Mouse (Mus musculus) stomach, embryonic 14.5 days (tissue): ENCODE measurements around the gene Fam19a2. TPM values are rescaled to one million over a fixed set of nuclear protein-coding genes. Genes with fewer than 3 reads are reported as not detected.

ENCODE experiments used
- ATAC-seq: fragments of 200-750 bp; cut with Nextera tagmentation; 2 replicates; pipeline ENCODE4 v1.8.0; 2017; ENCODE audit warnings: low read depth, moderate TSS enrichment; ENCODE audit not compliant: insufficient number of reproducible peaks, insufficient read depth, low FRiP score
- H3K27ac ChIP-seq: fragments of 300-500 bp; sonication (generic); 2 replicates; pipeline ENCODE4 v1.5.1; 2014; ENCODE audit warnings: mild to moderate bottlenecking, low read length, moderate library complexity, mixed read lengths
- H3K27me3 ChIP-seq: fragments of 300-500 bp; sonication (generic); 2 replicates; pipeline ENCODE4 v1.6.1; 2014; ENCODE audit warnings: low read length, control low read depth, mixed read lengths; ENCODE audit not compliant: control insufficient read depth, insufficient read depth
- H3K36me3 ChIP-seq: fragments of 300-500 bp; sonication (generic); 2 replicates; pipeline ENCODE4 v1.6.1; 2014; ENCODE audit warnings: mild to moderate bottlenecking, control low read depth, low read length, moderate library complexity, mixed read lengths; ENCODE audit not compliant: control insufficient read depth, insufficient read depth
- H3K4me1 ChIP-seq: fragments of 300-500 bp; sonication (generic); 2 replicates; pipeline ENCODE4 v1.6.1; 2014; ENCODE audit warnings: low read length, control low read depth, mixed read lengths; ENCODE audit not compliant: control insufficient read depth, insufficient read depth
- H3K4me2 ChIP-seq: fragments of 300-500 bp; sonication (generic); replicated peaks from 2 replicates; pipeline ENCODE4 v1.6.1; 2014; ENCODE audit warnings: low read depth, low read length, control low read depth
- H3K4me3 ChIP-seq: fragments of 300-500 bp; sonication (generic); 2 replicates; pipeline ENCODE4 v1.5.1; 2014; ENCODE audit warnings: low read depth, low read length, control low read depth
- H3K9ac ChIP-seq: fragments of 300-500 bp; sonication (generic); replicated peaks from 2 replicates; pipeline ENCODE4 v1.6.1; 2014; ENCODE audit warnings: low read depth, mild to moderate bottlenecking, control low read depth, low read length, moderate library complexity, mixed read lengths
- H3K9me3 ChIP-seq: fragments of 300-500 bp; sonication (generic); 2 replicates; pipeline ENCODE4 v1.6.1; 2016; ENCODE audit warnings: low read depth, low read length, control low read depth; ENCODE audit not compliant: control insufficient read depth
- WGBS: fragments of 180-500 bp; shearing (Covaris S2); extraction: QIAGEN DNeasy Blood & Tissue Kit; methylation state at CpG from one replicate; pipeline ENCODE4 v1.1.7; 2014; 5-methylcytosine and 5-hydroxymethylcytosine counted together
- polyA plus RNA-seq: library from polyadenylated mRNA; unstranded; fragments of >200 nt; fragmentation: Nextera tagmentation; extraction: Ambion mirVana; gene quantifications from 2 replicates; pipeline ENCODE4 v1.2.1, GENCODE M21; 2014

The Fam19a2 gene
- polyA plus RNA-seq, 1 experiment from 2014 or later = 7.1 TPM

DNA sequence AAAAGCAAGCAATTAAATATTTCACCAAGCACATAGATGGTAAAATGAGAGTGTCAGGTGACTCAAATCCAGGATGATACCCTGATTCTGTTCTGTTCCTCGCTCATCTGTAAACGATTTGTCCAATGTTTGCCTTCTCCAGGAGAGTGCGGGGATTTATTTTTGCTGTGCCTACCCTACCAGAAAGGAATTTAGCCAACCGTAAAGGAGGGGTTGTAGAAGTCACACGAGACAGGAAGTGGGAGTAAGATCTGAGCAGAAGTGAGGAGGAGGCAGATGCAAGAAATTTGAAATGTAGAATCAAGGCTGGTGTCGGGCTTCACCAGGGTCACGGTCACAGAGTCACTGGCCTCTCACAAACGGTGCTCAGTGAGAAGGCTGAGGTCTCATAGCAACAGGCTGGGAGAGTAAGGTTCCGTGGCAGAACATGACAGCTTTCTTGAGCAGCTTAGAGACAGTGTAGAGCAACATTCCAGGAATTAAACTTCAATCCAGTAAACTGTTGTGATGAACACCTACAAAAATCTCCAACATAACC, 419.0 kb downstream of the Fam19a2 start:
- no peaks in the 10 kb centered on the region for H3K36me3 ChIP-seq
- no peak overlapping the region for H3K4me3 ChIP-seq
- H3K27me3 ChIP-seq = no peaks in the 10 kb centered on the region
- H3K27ac ChIP-seq = no peak overlapping the region
- H3K9ac ChIP-seq = no peak overlapping the region
- H3K4me2 ChIP-seq = no peak overlapping the region
- H3K9me3 ChIP-seq = no peaks in the 10 kb centered on the region
- no peak for ATAC-seq
- H3K4me1 ChIP-seq = no peaks in the 10 kb centered on the region
- WGBS = 52% methylated on average over 9 of the region's 9 CpGs

DNA sequence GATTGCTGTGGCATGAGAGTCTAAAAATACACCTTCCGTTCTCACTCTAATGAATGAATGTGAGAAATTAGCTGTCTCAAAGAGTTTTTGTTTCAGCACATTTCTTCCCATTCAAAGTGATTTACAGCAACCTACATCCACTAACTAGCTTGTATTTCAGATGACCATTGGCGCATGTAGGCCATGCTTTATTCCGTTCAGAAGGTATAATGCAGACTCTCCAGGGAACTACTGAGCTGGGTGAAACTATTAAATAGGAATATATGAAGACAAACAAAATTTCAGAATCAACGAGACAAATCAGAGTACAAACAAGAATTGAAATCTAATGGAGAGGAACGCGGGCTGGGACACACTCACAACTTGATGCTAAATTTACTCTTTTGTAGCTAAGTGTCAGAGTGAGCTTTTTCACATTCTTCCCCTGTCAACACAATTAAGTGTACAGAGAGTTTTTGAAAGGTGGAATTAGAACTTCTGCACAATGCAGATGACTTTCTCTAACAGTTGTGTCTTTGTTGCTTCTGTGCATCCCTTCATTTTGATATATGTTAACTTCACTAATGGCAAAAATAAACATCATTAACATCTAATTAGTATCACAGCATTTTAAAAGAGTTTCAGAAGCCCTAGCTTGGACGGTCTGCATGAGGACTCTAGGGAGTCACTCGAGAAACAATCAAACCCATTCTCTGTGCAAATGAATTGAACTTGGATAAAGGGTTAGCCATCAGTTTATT, 428.6 kb downstream of the Fam19a2 start:
- H3K27ac ChIP-seq = no peak overlapping the region
- no peak overlapping the region for H3K4me3 ChIP-seq
- 82% methylated on average over 8 of the region's 8 CpGs for WGBS
- no peak for ATAC-seq
- H3K27me3 ChIP-seq = no peaks in the 10 kb centered on the region
- H3K4me1 ChIP-seq = no peaks in the 10 kb centered on the region
- H3K9ac ChIP-seq = no peak overlapping the region
- H3K9me3 ChIP-seq = no peaks in the 10 kb centered on the region
- no peak overlapping the region for H3K4me2 ChIP-seq
- no peaks in the 10 kb centered on the region for H3K36me3 ChIP-seq

DNA sequence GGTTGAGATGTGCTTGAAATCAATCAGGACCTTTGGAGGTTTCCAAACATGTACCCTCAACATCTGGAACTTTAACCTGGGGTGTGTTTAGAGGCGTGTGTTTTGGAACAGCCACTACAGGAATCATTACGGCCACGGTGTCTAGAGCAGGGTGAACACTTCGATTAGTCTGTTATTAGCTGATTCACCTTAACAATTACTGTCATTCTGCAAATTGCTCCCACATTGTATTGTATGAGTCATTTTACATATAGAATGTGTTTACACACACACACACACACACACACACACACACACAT, 429.1 kb downstream of the Fam19a2 start:
- Histone ChIP-seq H3K36me3 (no peaks in the 10 kb centered on the region), H3K27ac (no peak overlapping the region), H3K4me1 (no peaks in the 10 kb centered on the region), H3K9me3 (no peaks in the 10 kb centered on the region), H3K4me2 (no peak overlapping the region), H3K27me3 (no peaks in the 10 kb centered on the region), H3K9ac (no peak overlapping the region), H3K4me3 (no peak overlapping the region)
- 92% methylated on average over 4 of the region's 4 CpGs for WGBS
- no peak for ATAC-seq

DNA sequence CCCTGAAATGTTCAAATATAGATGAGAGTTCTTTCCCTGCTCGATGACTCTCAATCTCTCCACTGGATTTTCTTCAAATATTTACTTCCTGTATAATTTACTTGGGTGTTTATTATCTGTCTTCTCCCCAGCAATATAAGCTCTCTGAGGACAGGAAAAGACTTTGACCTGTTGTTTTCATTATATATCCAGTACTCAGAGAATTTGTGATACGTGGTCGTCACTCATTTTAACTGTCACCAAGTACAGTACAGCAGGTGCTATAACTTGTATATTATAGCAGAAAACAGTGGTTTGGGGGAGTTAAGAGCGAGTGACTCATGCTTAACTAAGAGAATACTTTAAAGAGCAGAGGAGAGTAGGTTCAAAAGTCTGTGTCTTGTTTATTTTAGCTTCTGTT, 438.8 kb downstream of the Fam19a2 start:
- H3K36me3 ChIP-seq = no peaks in the 10 kb centered on the region
- H3K9ac ChIP-seq = no peak overlapping the region
- no peak overlapping the region for H3K4me2 ChIP-seq
- H3K27ac ChIP-seq = no peak overlapping the region
- ATAC-seq = no peak
- no peaks in the 10 kb centered on the region for H3K4me1 ChIP-seq
- WGBS = 60% methylated on average over 4 of the region's 4 CpGs
- no peak overlapping the region for H3K4me3 ChIP-seq
- H3K27me3 ChIP-seq = no peaks in the 10 kb centered on the region
- H3K9me3 ChIP-seq = no peaks in the 10 kb centered on the region

DNA sequence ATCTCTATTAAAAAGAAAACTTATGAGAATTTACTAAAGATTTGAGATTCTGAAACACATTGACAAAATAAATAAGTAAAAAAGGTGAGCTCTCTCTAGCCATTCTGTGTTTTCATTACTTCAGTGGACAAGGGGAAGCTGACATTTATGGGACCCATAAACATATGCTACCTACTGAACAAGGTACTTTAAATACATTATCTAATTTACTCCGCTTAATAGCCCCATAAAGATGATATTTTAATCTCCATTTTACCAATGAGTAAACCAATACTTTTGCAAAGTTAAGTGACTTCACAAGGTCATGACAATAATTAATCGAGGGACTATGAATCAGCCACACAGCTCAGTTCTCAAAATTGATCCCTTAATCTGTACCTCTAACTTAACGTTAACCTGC, 443.2 kb downstream of the Fam19a2 start:
- H3K4me3 ChIP-seq = no peak overlapping the region
- no peaks in the 10 kb centered on the region for H3K27me3 ChIP-seq
- no peak overlapping the region for H3K9ac ChIP-seq
- H3K9me3 ChIP-seq = no peaks in the 10 kb centered on the region
- 86% methylated on average over 3 of the region's 3 CpGs for WGBS
- H3K4me1 ChIP-seq = no peaks in the 10 kb centered on the region
- no peak for ATAC-seq
- H3K36me3 ChIP-seq = no peaks in the 10 kb centered on the region
- no peak overlapping the region for H3K4me2 ChIP-seq
- no peak overlapping the region for H3K27ac ChIP-seq

DNA sequence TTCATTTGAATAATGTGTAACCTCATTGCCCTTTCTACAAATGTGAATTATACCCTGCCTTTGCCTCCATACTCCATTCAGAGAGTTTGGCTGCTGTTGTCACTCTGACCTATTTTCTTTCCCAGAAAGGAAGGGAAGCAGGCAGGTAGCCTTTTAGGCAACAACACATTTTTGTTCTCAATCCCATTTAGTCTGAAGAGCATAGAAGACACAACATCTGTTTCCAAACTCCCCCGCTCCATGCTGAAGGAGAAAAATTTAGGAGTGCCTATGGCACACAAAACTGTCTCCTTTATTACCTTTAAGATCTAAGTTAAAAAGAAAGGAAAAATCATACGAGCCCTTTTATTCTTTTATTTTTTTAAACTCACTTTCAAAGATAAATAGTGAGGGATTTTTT, 446.9 kb downstream of the Fam19a2 start:
- ATAC-seq = no peak
- 87% methylated on average over 2 of the region's 2 CpGs for WGBS
- H3K27ac ChIP-seq = no peak overlapping the region

DNA sequence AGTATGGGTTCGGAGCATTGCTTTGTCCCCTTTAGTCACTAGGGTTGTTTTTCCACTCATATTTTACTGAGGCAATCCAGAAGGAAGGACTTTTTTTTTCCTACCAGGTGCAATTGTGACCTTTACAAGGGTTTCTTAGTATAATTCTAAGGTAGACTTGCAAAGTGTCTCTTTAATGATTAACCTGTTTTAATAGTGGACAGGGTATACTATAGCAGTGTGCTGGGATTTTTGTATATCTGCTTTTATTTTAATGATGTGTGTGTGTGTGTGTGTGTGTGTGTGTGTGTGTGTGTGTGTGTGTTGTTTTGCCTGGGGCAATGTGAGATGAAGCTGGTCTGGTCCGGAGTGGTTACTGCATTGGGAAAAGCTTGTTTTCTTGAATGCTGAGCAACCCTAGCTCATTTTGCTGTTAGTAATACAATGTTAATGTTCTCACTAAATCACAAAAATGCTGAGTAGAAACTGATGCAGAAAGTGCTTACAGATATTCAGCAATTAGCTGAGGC, 458.2 kb downstream of the Fam19a2 start:
- Histone ChIP-seq H3K4me2 (no peak overlapping the region), H3K4me3 (no peak overlapping the region), H3K36me3 (no peaks in the 10 kb centered on the region), H3K27ac (no peak overlapping the region), H3K9me3 (no peaks in the 10 kb centered on the region), H3K4me1 (no peaks in the 10 kb centered on the region), H3K27me3 (no peaks in the 10 kb centered on the region), H3K9ac (no peak overlapping the region)
- ATAC-seq = no peak
- WGBS = 88% methylated on average over 2 of the region's 2 CpGs

More for the DNA sequence above, 446.9 kb downstream of the Fam19a2 start:
- H3K27me3 ChIP-seq = no peaks in the 10 kb centered on the region
- no peaks in the 10 kb centered on the region for H3K4me1 ChIP-seq
- no peak overlapping the region for H3K4me2 ChIP-seq
- H3K4me3 ChIP-seq = no peak overlapping the region
- no peaks in the 10 kb centered on the region for H3K9me3 ChIP-seq
- H3K9ac ChIP-seq = no peak overlapping the region
- no peaks in the 10 kb centered on the region for H3K36me3 ChIP-seq

DNA sequence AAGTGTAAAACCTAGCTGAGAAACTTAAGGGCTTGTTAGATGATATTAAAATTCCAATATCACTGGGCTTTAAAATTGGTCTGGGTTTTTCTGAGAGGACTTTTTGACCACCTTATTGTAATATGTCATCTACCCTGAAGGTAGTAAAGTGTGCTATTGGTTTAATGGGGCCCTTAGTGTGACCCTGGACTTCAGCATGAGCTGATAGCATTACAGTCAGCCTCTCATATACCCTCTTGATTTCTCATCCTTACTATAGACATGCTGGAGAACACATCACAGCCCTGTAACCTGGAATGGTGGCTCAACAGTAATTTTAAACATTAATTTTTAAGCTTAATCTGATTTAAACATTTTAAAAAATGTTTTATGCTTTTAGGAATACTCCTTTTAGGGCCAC, 459.8 kb downstream of the Fam19a2 start:
- no peaks in the 10 kb centered on the region for H3K4me1 ChIP-seq
- no peak overlapping the region for H3K4me3 ChIP-seq
- H3K4me2 ChIP-seq = no peak overlapping the region
- H3K9ac ChIP-seq = no peak overlapping the region
- no peaks in the 10 kb centered on the region for H3K27me3 ChIP-seq
- ATAC-seq = no peak
- H3K36me3 ChIP-seq = no peaks in the 10 kb centered on the region
- H3K9me3 ChIP-seq = no peaks in the 10 kb centered on the region
- H3K27ac ChIP-seq = no peak overlapping the region

DNA sequence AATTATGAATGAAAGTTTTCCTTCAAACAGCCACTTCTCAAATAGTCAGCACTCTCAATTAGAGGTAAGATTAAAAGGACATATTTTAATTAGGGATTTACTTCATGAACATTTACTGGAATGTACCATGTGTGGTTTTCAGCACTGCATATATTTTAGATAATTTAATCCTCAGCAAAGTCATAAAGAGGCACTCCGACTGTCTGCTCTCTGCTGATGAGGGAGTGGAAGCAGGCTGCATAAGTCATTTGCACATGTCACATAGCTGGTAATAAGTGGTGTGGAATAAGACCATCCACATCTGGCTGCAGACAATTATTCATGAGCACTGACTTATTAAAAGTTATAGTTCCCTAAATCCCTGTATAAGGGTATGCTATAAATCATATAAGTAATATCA, 484.5 kb downstream of the Fam19a2 start:
- Histone ChIP-seq H3K4me2 (no peak overlapping the region), H3K36me3 (no peaks in the 10 kb centered on the region), H3K9ac (no peak overlapping the region), H3K4me3 (no peak overlapping the region), H3K27ac (no peak overlapping the region), H3K4me1 (no peaks in the 10 kb centered on the region), H3K9me3 (no peaks in the 10 kb centered on the region), H3K27me3 (no peaks in the 10 kb centered on the region)
- no peak for ATAC-seq
- 49% methylated on average over 1 of the region's 1 CpGs for WGBS
